Mouse (Mus musculus) hindbrain, postnatal 0 days (tissue): ENCODE measurements around the gene Sgpp1. TPM values are rescaled to one million over a fixed set of nuclear protein-coding genes. Genes with fewer than 3 reads are reported as not detected.
A peak's percentile ranks its signal among the peaks of the same experiment; 100 is the strongest.
"Not testable (repeated sequence)": the region's sequence is repeated elsewhere in the genome, so short reads cannot be mapped to it uniquely, and the experiment has no call there.

Experiments
- ATAC-seq: fragments of 200-750 bp; cut with Nextera tagmentation; 2 replicates; pipeline ENCODE4 v1.8.0; 2017; ENCODE audit warnings: mild to moderate bottlenecking, moderate TSS enrichment, moderate library complexity
- DNase-seq: peaks from one replicate; pipeline ENCODE4 v3.0.0-alpha.2; 2015; ENCODE audit warnings: low spot score
- H3K27ac ChIP-seq: fragments of 300-500 bp; sonication (generic); 2 replicates; pipeline ENCODE4 v1.5.1; 2014; ENCODE audit warnings: mild to moderate bottlenecking
- H3K27me3 ChIP-seq: fragments of 300-500 bp; sonication (generic); 2 replicates; pipeline ENCODE4 v1.6.1; 2014; ENCODE audit warnings: low read length, mixed read lengths; ENCODE audit not compliant: insufficient read depth
- H3K36me3 ChIP-seq: fragments of 300-500 bp; sonication (generic); 2 replicates; pipeline ENCODE4 v1.6.1; 2014; ENCODE audit warnings: low read length, mixed read lengths; ENCODE audit not compliant: insufficient read depth
- H3K4me1 ChIP-seq: fragments of 300-500 bp; sonication (generic); 2 replicates; pipeline ENCODE4 v1.6.1; 2014; ENCODE audit warnings: antibody characterized with exemption, low read length, mixed read lengths; ENCODE audit not compliant: insufficient read depth
- H3K4me2 ChIP-seq: fragments of 300-500 bp; sonication (generic); 2 replicates; pipeline ENCODE4 v1.6.1; 2014; ENCODE audit warnings: low read depth, mild to moderate bottlenecking, low read length, moderate library complexity, mixed read lengths
- H3K4me3 ChIP-seq: fragments of 300-500 bp; sonication (generic); 2 replicates; pipeline ENCODE4 v1.5.1; 2014; ENCODE audit warnings: low read length
- H3K9ac ChIP-seq: fragments of 300-500 bp; sonication (generic); replicated peaks from 2 replicates; pipeline ENCODE4 v1.6.1; 2014; ENCODE audit warnings: mild to moderate bottlenecking, low read length, moderate library complexity, mixed read lengths
- H3K9me3 ChIP-seq: fragments of 300-500 bp; sonication (generic); 2 replicates; pipeline ENCODE4 v1.6.1; 2016; ENCODE audit warnings: low read length, mixed read lengths
- CTCF ChIP-seq: IDR thresholded peaks from 2 replicates; pipeline ENCODE4 v1.5.1; 2016; ENCODE audit warnings: antibody characterized with exemption, control low read depth, low read depth
- WGBS: fragments of 180-500 bp; shearing (Covaris S2); extraction: QIAGEN DNeasy Blood & Tissue Kit; methylation state at CpG from one replicate; pipeline ENCODE4 v1.1.7; 2014; 5-methylcytosine and 5-hydroxymethylcytosine counted together
- polyA plus RNA-seq: library from polyadenylated mRNA; unstranded; fragments of >200 nt; fragmentation: Nextera tagmentation; extraction: Ambion mirVana; gene quantifications from 2 replicates; pipeline ENCODE4 v1.2.1, GENCODE M21; 2015
- total RNA-seq: library from RNA; depleted of rRNA; stranded (reverse); fragments of >200 nt; gene quantifications from 2 replicates; pipeline ENCODE4 v1.2.3, GENCODE M21; 2014

The Sgpp1 gene
- total and polyA plus RNA-seq, 2 experiments from 2014 or later: 15.7 to 38.5 TPM

DNA sequence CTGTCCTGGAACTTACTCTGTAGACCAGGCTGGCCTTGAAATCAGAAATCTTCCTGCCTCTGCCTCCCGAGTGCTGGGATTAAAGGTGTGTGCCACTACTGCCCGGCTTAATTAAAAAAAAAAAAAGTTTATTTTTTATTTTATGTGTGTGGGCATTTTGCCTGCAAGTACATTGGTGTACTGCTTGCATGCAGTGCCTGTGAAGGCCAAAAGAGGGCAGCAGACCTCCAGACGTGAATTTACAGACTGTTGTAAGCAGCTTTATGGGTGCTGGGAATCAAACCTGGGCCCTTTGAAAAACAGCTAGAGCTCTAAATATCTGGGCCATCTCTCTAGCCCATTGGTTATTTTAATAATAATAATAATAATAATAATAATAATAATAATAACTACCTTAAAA, 36.8 kb downstream of the Sgpp1 start:
- H3K36me3 ChIP-seq: no peaks in the 10 kb centered on the region
- H3K27ac ChIP-seq: no peak overlapping the region
- no peaks in the 10 kb centered on the region for H3K9me3 ChIP-seq
- ATAC-seq: no peak
- no peak overlapping the region for H3K4me3 ChIP-seq
- 99% methylated on average over 3 of the region's 3 CpGs for WGBS
- no peak for DNase-seq
- H3K4me1 ChIP-seq: no peaks in the 10 kb centered on the region
- no peaks in the 10 kb centered on the region for H3K27me3 ChIP-seq
- no peak overlapping the region for H3K4me2 ChIP-seq
- 0 out of 2 replicates have a peak, but pooled peaks have one; percentile 4 for TF ChIP-seq CTCF
- no peak overlapping the region for H3K9ac ChIP-seq

- not testable (repeated sequence) for H3K9me3 ChIP-seq
- 85% methylated on average over 1 of the region's 1 CpGs for WGBS
Measured at GRCm38 (mm10) chr12:75695845-75696244, 39.7 kb downstream of the Sgpp1 start.

DNA sequence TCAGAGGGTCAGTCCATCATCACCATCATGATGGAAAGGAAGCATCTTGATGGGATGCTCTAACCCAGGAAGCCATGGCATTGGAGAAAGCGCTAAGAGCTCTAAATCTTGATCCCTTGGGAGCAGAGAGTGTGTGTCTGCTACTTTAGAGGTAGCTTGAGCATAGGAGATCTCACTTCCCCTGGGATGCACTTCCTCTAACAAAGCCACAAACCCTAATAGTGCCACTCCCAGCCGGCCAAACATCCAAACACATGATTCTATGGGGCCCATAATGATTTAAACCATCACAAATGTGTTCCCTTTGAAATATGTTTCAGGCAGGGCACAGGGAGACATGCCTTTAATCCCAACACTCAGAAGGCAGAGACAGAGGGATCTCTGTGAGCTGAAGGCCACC, 46.5 kb downstream of the Sgpp1 start:
- Histone ChIP-seq H3K27me3 (no peaks in the 10 kb centered on the region), H3K9ac (no peak overlapping the region), H3K4me1 (no peaks in the 10 kb centered on the region), H3K36me3 (no peaks in the 10 kb centered on the region), H3K4me2 (no peak overlapping the region), H3K9me3 (no peaks in the 10 kb centered on the region), H3K27ac (no peak overlapping the region), H3K4me3 (no peak overlapping the region)
- 82% methylated on average over 2 of the region's 2 CpGs for WGBS
- ATAC-seq (no peak), DNase-seq (no peak)
- TF ChIP-seq CTCF: no peak

More at GRCm38 (mm10) chr12:75695845-75696244, 39.7 kb downstream of the Sgpp1 start:
- not testable (repeated sequence) for ATAC-seq, H3K27me3 ChIP-seq, DNase-seq, H3K4me3 ChIP-seq, H3K36me3 ChIP-seq, H3K27ac ChIP-seq, H3K4me1 ChIP-seq, H3K4me2 ChIP-seq, H3K9ac ChIP-seq

GRCm38 (mm10) chr12:75687314-75687713, 48.2 kb downstream of the Sgpp1 start:
- H3K36me3 ChIP-seq: no peaks in the 10 kb centered on the region
- no peak for TF ChIP-seq CTCF
- H3K4me2 ChIP-seq: no peak overlapping the region
- DNase-seq (no peak), ATAC-seq (no peak)
- no peaks in the 10 kb centered on the region for H3K27me3 ChIP-seq
- no peak overlapping the region for H3K9ac ChIP-seq
- H3K9me3 ChIP-seq: no peaks in the 10 kb centered on the region
- H3K4me3 ChIP-seq: no peak overlapping the region
- no peak overlapping the region for H3K27ac ChIP-seq
- WGBS: 72% methylated on average over 4 of the region's 4 CpGs
- no peaks in the 10 kb centered on the region for H3K4me1 ChIP-seq

- not testable (repeated sequence) for H3K9me3 ChIP-seq, ATAC-seq, H3K27me3 ChIP-seq, H3K4me2 ChIP-seq, H3K36me3 ChIP-seq, H3K4me3 ChIP-seq, DNase-seq, H3K27ac ChIP-seq, H3K9ac ChIP-seq, H3K4me1 ChIP-seq
- 87% methylated on average over 4 of the region's 4 CpGs for WGBS
Measured at GRCm38 (mm10) chr12:75684026-75684425, 51.5 kb downstream of the Sgpp1 start.

- Histone ChIP-seq H3K9me3 (no peaks in the 10 kb centered on the region), H3K36me3 (no peaks in the 10 kb centered on the region), H3K4me2 (no peak overlapping the region), H3K9ac (no peak overlapping the region), H3K4me3 (no peak overlapping the region), H3K27ac (no peak overlapping the region), H3K4me1 (no peaks in the 10 kb centered on the region), H3K27me3 (no peaks in the 10 kb centered on the region)
- WGBS: 97% methylated on average over 4 of the region's 4 CpGs
- no peak for TF ChIP-seq CTCF
- ATAC-seq: no peak
- no peak for DNase-seq
Measured at GRCm38 (mm10) chr12:75683598-75683997, 51.9 kb downstream of the Sgpp1 start.

GRCm38 (mm10) chr12:75682842-75683241, 52.7 kb downstream of the Sgpp1 start:
- H3K9ac ChIP-seq: no peak overlapping the region
- no peak for ATAC-seq
- H3K4me1 ChIP-seq: no peaks in the 10 kb centered on the region
- H3K36me3 ChIP-seq: no peaks in the 10 kb centered on the region
- 77% methylated on average over 2 of the region's 2 CpGs for WGBS
- H3K27me3 ChIP-seq: no peaks in the 10 kb centered on the region
- H3K4me2 ChIP-seq: no peak overlapping the region
- H3K27ac ChIP-seq: no peak overlapping the region
- H3K4me3 ChIP-seq: no peak overlapping the region
- no peak for DNase-seq
- no peaks in the 10 kb centered on the region for H3K9me3 ChIP-seq
- TF ChIP-seq CTCF: no peak
